Mouse (Mus musculus) gonadal fat pad, adult 2 months (tissue): ENCODE results near the gene Stk11ip. TPM values are rescaled to one million over a fixed set of nuclear protein-coding genes. Genes with fewer than 3 reads are reported as not detected.

Experiments
- DNase-seq: peaks from one replicate; pipeline ENCODE4 v3.0.0-alpha.2; 2012; ENCODE audit warnings: low read depth
- polyA plus RNA-seq: library from polyadenylated mRNA; depleted of rRNA; stranded (reverse); fragments of >200 nt; gene quantifications from 2 replicates; pipeline ENCODE4 v1.2.3, GENCODE M21; 2012

The Stk11ip gene
- polyA plus RNA-seq, 1 experiment: 27.4 TPM

DNA sequence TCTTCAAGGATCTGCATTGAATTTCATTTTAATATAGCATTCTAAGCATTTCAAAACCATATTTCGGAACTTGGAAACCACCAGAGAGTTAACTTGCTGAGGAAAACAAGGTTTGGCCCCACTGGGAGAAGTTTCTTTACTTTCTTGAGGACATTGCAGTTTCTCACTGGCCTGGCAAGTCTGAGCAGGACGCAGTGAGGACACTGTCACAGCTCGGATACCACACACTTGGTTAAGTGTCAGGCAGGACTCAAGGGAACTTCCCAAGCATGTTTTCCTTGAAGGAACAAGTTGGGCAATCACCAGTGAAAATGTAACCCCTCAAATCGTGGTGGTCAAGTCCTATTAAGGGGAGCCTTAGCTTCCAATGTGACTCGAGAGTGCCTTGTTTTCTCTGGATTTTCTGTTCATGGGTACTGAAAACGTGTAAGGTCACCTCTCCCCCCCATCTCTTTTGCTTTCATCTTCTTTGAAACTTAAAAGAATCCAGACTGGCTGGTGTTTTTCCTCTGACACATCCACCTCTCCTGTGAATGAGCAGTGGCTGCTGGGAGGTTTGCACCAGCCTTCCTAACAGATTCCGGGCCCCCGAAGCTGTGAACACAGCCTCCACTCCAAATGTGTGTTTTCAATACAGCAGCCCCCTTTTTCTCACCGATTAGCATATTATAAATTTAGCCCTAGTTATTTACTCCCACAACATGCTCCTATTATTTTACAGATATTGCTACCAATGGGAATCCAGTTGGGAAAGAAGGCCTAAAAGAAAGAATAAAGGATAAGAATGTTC lies 16.9 kb upstream of the Stk11ip start:
- no peak for DNase-seq

DNA sequence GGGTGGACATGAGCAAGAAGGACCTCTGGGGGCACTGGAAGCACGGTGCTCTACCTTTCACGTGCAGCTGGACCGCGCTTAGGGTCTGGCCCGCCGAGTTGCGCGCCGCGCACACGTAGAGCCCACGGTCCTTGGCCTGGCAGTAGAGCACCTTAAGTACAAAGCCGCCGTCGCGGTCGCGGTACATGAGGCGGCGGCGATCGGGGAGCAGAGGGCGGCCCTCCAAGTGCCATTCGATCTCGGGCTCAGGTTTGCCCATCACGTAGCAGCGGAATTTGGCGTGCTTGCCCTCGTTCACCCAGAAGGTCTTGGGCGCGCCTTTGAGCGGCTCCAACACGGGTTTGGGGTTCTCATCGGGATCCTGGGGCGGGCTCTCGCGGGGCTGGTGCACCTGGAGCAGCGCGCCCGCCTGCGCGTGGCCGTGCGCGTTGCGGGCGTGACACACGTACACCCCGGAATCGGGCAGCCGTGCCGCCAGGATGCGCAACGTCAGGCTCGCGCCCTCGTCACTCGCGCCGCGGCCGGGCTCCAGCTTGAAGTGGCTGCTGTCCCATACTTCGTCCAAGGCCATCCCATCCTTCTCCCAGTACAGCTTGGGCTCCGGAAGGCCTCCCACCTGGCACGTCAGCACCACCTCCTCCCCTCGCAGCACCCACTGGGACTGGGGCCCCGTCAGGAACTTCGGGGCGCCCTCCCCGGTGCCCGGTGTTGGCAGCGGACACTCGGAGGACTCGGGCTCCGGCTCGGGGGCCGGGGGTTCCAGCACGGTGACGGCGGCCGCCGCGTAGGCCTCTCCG lies 16.0 kb upstream of the Stk11ip start:
- no peak for DNase-seq

DNA sequence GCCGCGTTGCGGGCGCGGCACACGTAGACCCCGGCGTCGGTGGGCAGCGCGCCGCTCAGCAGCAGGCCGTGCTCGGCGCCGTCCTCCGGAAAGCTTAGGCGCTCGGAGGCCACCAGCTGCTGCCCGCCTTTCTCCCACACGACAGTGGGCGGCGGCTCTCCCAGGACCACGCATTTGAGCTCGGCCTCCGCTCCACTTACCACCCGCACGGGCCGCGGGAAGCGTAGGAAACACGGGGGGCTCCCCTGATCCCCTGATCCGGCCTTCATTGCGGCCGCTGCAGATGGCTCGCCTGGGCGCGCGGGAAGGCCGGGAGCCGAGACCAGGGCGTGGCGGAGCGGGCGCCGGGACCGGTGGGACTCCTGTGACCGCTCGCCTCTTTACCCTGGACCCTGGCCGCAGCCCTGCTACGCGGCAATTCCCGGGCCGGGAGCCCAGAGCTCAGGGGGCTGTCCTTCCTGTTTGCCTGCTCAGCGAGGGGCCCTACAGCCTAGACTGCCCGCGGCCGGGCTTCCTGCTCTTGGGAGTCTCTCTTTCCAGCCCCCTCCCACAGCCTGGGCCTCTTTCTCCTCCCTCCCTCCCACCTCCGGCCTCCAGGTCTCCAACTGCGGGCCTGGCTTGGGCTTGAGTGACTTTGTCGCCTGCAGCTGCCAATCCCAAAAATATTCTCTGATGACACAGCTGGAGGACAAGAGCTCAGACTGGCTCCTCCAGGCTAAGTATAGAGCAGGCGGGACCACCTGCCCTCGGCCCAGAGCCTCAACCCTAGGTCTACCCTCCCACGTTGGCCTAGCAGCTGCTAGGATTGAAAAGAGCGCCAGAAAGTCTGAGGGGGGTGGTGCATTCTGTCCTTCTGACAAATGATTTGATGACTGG lies 15.1 kb upstream of the Stk11ip start, which contains the start of gene Obsl1:
Gene Obsl1, minus strand, starts transcription at position 497 of the 876 bp plus-strand sequence.
- DNase-seq: no peak

DNA sequence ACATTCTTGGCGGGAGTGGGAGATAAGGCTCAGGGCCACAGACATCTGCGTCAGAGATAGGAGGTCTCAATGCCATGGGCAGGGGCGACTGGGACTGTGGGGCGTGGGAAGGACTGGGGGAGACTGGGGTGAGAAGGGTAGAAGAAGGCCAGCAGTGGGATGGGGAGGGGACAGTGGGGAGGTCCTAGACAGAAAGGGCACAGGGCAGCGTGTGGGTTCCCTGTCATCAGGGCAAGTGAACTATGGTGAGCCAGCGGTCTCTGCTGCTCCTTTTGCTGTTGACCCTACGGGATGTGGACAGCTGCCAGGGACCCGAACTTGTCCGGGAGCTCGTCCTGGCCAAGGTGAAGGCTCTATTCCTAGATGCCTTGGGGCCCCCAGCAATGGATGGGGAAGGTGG lies 14.3 kb upstream of the Stk11ip start, which contains the start of gene Inha:
Gene Inha, plus strand, starts transcription at position 72 of the 400 bp plus-strand sequence.
- DNase-seq: no peak

DNA sequence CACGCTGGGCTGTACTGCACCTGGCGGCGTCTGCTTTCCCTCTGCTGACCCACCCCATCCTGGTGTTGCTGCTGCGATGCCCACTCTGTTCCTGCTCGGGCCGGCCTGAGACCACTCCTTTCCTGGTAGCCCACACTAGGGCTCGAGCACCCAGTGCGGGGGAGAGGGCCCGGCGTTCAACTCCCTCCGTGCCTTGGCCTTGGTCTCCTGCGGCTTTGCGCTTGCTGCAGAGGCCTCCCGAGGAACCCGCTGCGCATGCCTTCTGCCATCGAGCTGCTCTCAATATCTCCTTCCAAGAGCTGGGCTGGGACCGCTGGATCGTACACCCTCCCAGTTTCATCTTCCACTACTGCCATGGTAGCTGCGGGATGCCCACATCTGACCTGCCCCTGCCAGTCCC lies 11.7 kb upstream of the Stk11ip start:
- DNase-seq: no peak

DNA sequence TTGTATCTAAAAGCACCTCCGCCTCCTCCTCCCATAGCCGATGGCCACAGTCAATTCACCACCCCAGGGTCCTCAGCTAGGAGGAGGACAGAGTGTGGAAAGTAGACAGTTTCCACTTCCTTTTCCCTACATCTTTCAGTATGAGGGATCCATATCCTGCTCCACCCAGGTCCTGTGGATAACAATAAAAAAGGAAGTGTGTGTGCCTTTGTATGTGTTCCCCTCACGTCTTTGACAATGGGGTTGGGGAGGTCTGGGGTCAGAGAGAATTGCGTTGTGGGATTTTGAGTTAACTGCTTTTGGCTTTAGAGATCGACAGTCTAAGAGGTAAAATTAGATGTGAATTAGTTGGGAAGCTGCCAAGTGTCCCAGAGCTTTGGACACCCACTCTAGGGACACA lies 11.2 kb upstream of the Stk11ip start:
- DNase-seq: no peak

DNA sequence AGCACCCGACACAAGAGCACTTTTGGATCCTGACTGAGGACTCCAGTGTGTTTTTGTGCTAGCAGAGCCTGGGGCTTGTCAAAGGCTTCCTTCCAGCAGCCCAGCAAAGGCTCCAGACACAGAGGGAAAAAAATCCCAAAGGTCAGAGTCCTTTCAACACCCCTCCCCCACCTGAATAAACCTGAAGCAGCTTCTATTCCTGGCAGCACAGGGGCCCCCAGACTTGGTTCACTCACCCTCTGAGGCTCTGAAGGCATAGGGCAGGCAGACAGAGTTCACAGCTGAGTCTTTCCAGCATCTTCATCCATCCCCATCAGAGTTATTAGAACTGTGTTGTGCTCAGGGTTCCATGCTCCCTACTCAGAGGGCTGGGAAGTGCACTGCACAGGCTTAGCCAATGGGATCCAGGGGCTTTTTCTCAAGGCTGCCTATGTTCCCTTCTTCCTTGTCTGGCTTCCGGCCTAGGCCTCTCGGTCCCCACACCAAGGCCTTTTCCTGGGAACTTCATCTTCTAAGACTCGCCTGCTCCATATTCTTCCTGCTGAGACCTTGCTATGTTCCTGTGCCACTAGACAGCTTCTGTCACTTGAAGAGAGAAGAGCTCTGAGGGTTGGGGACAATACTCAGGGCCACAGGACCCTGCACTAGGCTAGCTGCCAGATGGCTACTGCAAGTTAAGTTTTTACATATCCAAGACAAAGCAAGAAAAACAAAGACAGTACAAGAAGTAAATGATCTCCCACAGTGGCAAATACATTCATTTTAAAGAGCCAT lies 9.7 kb upstream of the Stk11ip start:
- DNase-seq: no peak

DNA sequence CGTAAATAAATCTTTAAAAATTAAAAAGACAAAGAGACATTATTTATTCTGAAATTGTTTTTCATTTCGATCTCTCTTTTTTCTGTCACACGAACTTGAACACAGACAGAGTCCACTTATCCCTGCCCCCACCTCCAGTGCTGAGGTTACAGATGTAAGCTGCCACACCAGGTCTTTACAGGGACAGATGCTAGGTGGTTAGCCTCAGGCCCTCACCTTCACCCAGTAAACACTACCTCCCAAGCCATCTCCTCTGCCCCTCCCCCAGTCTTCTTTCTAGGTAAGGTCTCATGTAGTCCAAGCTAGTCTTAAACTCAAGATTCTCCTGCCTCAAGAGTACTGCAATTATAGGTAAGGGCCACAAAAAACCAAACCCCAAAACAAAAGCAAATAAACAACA lies 8.8 kb upstream of the Stk11ip start:
- no peak for DNase-seq

DNA sequence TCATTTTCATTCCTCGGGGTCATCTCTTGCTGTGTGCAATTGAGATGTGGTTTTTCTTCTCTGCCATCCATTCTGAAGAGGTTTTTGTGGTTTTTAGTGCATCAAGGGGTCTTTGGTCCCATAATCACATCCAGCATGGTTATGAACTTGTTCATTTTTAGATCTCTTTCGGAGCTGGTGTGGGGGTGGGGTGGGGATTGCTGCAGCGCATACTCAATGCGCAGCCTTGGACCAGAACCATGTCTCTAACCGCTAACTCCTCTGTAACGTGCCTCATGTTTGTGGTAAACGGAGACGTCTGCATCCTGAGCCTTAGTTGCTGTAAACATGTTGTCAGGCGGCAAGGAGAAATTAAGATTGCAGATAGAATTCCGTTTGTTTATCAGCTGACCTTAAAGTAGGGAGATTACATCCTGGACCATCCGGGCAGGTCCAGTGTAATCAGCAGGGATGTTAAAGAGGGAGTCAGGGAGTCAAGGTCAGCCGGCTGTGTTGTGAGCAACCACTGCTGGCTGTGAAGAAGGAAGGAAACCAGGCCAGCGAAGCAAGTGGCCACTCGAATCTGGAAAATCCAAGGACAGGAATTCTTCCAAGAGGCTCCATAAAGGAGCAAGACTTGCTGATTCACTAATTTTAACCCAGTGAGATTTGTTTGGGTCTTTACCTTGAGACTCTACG lies 4.5 kb upstream of the Stk11ip start:
- DNase-seq: no peak

DNA sequence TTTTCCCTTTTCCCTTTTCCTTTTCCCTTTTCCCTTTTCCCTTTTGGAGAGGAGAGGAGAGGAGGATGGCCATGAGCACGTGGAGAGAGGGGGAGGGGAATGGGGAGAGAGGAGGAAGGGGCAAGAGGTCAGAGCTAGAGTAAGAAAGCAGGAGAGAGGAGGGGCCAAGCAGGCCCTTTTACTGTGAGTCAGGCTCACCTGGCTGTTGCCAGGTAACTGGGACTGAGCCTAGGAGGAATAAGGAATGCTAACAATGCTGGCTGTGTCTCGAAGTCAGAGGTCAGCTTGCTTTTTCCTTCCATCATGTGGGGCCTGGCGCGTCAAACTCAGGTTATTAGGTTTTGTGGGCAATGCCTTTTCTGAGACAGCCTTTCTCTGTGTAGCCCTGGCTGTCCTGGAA lies 3.3 kb upstream of the Stk11ip start:
- DNase-seq: no peak

DNA sequence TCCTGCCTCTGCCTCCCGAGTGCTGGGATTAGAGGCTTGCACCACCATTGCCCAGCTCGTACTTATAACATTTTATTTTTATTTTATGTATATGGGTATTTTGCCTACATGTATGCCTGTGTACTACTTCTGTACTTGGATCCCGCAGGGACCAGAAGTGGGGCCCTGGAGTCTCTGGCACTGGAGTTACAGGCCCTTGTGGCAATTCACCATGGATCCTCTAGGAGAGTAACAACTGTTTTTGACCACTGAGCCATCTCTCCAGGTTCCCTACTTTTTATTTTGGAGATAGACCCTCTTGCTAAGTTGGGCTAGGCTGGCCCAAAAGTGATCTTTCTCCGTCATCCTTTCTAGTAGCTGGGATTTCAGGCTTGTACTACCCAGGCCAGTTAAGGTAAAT lies 2.9 kb upstream of the Stk11ip start:
- DNase-seq: no peak

DNA sequence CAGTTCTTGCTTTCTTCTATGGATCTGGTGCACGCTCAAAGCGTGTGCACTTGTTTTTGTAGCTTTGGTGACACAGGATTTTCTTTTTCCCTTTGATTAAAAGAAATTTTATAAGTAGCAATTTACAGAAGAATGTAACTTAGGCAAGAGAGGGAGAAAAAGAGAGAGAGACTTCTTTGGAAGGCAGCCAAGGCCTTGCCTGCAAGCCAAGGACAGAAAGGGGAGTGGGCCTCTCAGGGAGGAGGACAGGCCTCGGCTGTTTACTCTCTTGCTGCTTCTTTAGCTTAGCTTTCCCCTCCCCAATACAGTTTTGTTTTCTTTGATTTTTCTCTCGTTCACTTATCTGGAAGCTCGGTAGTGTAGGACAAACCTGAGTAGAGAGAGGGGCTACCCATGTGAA lies 1.8 kb upstream of the Stk11ip start:
- DNase-seq: no peak

DNA sequence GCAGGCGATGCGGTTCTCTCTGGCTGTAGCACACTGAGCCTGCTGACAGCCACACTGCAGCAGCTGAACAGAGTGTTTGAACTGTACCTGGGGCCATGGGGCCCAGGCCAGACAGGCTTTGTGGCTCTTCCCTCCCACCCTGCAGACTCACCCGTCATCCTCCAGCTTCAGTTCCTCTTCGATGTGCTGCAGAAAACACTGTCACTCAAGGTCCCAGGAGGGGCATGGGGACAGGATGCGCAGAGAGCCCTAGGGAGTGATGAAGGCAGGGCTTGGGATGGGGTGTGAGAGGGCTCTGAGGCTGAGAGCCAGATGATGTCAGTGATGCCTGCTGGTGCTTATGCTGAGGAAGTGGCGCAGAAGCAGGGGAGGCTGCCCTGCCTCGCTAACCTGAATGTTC lies 3.4 kb downstream of the Stk11ip start:
- DNase-seq: no peak

DNA sequence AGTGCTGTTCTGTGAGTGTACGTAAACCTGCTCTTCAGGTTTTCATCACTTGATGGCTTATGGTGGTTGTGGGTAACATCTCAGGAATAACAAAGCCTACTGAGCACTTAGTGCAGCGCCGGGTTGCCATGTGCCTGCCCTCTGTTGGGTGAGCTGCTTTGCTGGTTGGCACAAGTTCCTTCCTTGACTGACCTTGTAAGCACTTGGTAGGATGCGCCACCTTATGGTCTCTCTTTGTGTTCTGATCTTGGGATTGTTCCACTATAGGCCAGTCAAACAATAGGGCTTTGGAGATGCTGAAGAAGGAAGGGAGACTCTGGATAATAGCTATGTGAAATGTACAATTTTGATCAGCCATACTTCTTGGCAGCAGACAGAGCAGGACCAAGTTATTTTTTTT lies 9.2 kb downstream of the Stk11ip start:
- no peak for DNase-seq

DNA sequence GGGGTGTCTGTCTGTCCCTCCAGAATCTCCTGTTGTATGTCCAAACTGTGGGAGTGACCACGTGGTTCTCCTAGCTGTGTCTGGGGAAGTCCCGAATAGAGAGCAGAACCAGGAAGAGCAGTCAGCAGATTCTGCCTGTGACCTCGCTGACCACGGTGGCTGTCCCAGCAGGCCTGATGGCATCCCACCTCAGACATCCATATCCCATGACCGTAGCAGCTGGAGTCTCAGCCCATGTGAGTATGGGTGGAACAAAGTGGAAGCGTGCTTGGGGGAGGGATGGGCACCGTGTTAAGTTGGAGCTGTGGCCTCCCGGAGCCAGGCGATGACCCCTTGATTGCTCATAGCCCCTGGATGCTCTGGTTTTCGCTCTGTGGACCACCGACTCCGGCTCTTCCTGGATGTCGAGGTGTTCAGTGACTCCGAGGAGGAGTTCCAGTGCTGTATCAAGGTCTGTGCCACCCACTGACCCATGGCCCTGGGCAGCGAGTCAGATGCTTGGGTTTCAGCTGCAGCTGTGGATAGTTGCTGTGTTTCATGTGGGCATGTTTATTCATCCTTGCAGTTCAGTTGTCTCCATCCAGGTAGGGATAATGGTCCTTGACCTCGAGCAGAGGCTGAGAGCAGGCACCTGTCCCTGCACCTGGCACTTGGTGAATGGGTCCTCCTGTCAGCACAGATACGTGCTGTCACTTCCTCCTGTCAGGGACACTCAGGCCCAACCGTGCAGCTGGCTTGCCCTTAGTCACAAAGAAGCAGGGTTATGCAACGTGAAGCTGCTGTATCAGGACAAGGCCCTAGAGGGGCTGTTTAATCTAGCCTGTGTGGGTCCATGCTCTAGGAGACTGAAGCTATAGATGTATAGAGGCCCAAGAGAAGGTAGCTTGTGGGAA lies 11.2 kb downstream of the Stk11ip start:
- no peak for DNase-seq

DNA sequence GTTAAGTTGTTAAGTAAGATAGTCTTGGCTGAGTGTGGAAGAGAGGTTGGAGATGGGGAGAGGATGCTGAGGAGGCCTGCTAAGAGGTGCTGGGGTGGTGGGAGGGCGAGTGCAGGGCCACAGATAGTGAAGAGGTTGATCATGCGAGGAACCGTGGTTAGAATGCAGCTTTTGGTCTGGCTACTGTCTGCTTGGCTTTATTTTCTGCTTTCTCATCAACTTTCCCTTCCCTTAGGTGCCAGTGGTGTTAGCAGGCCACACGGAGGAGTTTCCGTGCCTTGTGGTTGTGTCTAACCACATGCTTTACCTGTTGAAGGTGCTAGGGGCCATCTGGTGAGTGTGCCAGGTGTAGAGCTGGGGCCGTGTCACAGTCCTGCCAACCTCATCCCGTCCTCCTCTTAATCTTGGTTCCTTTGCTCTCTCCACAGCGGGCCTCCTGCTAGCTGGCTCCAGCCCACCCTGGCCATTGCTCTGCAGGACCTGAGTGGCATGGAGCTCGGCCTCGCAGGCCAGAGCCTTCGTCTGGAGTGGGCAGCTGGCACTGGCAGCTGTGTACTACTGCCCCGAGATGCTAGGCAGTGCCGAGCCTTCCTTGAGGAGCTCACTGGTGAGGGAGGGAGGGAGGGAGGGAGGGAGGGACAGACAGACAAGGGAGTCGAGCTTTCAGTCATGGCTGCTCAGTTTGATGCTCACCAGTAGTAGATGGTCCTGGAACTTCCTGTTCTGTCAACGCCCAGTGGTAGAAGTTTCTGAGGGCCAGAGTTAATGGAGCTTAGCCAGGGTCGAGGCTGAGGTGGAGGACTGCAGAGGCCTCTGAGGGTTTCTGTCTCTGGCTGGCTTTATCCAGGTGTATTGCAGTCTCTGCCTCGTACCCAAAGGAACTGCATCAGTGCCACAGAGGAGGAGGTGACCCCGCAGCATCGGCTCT lies 12.3 kb downstream of the Stk11ip start:
- DNase-seq: no peak

DNA sequence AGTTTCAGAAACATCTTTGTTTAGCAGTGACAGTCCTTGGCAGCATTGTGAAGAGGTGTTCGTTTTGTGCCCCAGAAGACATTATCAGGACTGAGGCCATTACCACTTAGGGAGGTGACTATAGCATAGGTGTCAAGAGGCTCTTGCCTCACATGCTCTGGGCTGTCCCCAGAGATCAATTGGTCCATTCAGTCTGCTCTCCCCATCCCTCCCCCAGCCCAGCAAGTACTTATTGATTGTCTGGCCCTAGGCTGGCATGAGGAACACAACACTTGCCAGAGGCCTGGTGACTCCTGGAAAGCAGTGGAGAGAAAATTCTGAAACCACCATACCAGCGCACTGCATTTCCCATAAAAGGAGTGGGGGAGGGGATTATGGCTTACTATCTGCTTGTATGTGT lies 16.3 kb downstream of the Stk11ip start:
- DNase-seq: no peak

DNA sequence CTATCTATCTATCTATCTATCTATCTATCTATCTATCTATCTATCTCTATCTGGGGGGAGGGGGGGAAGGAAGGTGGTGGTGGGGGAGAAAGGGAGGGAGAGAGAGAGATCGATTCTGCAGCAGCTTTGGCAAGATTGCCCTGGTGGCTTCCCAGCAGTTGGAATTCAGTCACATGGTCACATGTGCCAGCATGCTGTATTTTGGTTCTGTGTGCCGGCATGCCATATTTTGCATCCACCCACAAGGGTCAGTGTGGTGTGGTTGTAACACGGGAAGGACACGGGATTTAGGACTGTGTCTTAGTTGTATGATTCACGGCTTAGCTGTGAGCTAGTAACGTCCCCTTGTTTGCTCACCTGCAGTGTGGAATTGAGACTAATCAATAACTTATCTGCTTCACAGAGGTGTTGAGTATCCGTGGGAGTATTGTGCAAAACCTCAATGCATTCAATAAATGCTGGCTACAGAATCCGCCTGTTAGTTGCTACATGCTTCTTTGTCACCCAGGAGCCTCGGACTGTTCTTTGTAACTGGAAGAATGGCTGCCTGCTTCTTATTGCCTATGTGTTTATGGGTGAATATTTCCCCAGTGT lies 17.4 kb downstream of the Stk11ip start:
- no peak for DNase-seq
